Mouse (Mus musculus): ENCODE measurements around the gene Tmem69.

Gene Tmem69

GRCm38 (mm10) chr4:116555413-116556300 is at the start of gene Tmem69:
Tmem69 (minus strand) TSS chr4:116555936.
- peak; percentile 56 to 71 for DNase-seq (ENCODE audit: low spot score in 2 of 2)

GRCm38 (mm10) chr4:116596978-116597881 is 41.5 kb upstream of the Tmem69 start:
- peak; percentile 77 to 84 for DNase-seq (ENCODE audit: low spot score in 2 of 2)

- DNase-seq (ENCODE audit: low spot score in 2 of 2), result no peak
Observed at GRCm38 (mm10) chr4:116596379-116596778, 40.6 kb upstream of the Tmem69 start, which contains the start of gene Ccdc17. Ccdc17 (plus strand) TSS chr4:116596654.

- no peak for DNase-seq (ENCODE audit: low spot score in 2 of 2)
Observed at GRCm38 (mm10) chr4:116595793-116596192, 40.1 kb upstream of the Tmem69 start.

- no peak for DNase-seq (ENCODE audit: low spot score in 2 of 2)
Observed at GRCm38 (mm10) chr4:116558151-116558882, 2.6 kb upstream of the Tmem69 start.

GRCm38 (mm10) chr4:116557306-116558121 is 1.8 kb upstream of the Tmem69 start, which contains the start of gene Gpbp1l1:
Gpbp1l1 (plus strand) TSS chr4:116557658.
- peak; percentile 96 to 97 for DNase-seq (ENCODE audit: low spot score in 2 of 2)

GRCm38 (mm10) chr4:116556561-116557305 is 997 bp upstream of the Tmem69 start:
- peak; percentile 80 to 91 for DNase-seq (ENCODE audit: low spot score in 2 of 2)

- no peak for DNase-seq (ENCODE audit: low spot score in 2 of 2)
Observed at GRCm38 (mm10) chr4:116553035-116553434, 2.7 kb downstream of the Tmem69 start.

- DNase-seq (ENCODE audit: low spot score in 2 of 2), result no peak
Observed at GRCm38 (mm10) chr4:116550432-116550831, 5.3 kb downstream of the Tmem69 start.

GRCm38 (mm10) chr4:116537737-116538136 is 18.0 kb downstream of the Tmem69 start:
- DNase-seq (ENCODE audit: low spot score in 2 of 2), result no peak

- no peak for DNase-seq (ENCODE audit: low spot score in 2 of 2)
Observed at GRCm38 (mm10) chr4:116536351-116536750, 19.4 kb downstream of the Tmem69 start.

- no peak for DNase-seq (ENCODE audit: low spot score in 2 of 2)
Observed at GRCm38 (mm10) chr4:116531109-116531508, 24.6 kb downstream of the Tmem69 start.

- DNase-seq (ENCODE audit: low spot score in 2 of 2), result peak; percentile 86 to 93
Observed at GRCm38 (mm10) chr4:116507425-116508218, 48.1 kb downstream of the Tmem69 start, which contains the start of gene Ipp. Ipp (plus strand) TSS chr4:116507549.

GRCm38 (mm10) chr4:116506886-116507424 is 48.8 kb downstream of the Tmem69 start:
- DNase-seq (ENCODE audit: low spot score in 2 of 2), result peak in 1 of 2 experiments; percentile 3
